Mouse (Mus musculus): ENCODE measurements around the gene Plac9a. TPM values are rescaled to one million over a fixed set of nuclear protein-coding genes. Genes with fewer than 3 reads are reported as not detected.
"Not testable (repeated sequence)": the region's sequence is repeated elsewhere in the genome, so short reads cannot be mapped to it uniquely, and the experiment has no call there.

Gene Plac9a
- polyA plus RNA-seq (2012; rRNA removed), result 7.8 and 11.0 TPM in 2 replicates

DNA sequence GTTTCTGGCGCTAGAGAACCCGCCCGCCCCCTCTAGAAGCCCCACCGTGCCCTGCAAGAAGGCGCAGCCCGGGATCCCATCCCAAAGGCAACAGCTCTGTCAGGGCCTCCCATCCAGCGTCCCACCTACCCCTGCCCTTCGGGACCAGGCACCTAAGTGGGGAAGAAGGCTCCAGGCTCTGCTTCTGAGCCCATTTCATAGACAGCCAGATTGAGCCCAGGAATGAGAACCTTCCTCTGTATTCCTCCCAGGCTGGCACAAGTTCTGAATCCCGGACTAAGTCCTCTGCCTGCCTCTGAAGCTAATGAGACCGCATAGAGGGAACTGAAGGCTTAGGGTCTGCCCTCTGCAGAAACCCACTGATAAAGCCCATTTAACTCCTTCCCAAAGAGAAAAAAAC, at the start of gene Plac9a:
Gene Plac9a, minus strand, starts transcription at position 101 of the 400 bp plus-strand sequence.
- DNase-seq; H3K4me3 ChIP-seq (replicated peaks; ENCODE audit: extremely low read depth, low read depth, low read length); H3K4me1 ChIP-seq (ENCODE audit: control insufficient read depth, insufficient read depth, low read length): not testable (repeated sequence)
- WGBS, result no CpG with 5 or more reads among the region's 10 CpGs

DNA sequence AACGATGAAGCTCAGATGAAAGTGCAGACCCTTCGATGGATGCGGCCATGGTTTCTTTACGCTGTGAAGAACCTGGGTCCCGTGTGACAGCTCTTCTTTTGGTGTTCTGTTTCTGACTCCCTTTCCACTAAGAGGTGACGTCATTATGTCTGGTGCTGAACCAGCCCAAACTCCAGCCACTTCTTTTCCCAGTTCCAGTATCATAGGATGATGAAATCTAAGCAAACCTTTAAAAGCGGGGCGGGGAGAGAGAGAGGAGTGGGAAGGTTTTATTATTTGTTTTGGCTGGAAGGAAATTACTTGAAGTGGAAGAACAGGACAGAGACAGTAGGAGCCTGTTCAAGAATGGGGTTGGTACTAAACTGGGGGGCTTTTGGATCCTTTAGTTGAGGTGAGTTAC, 35.1 kb upstream of the Plac9a start, which contains the start of gene Cphx1:
Gene Cphx1, plus strand, starts transcription at position 301 of the 400 bp plus-strand sequence.
- not testable (repeated sequence) for DNase-seq; H3K4me1 ChIP-seq (ENCODE audit: control insufficient read depth, insufficient read depth, low read length); H3K4me3 ChIP-seq (replicated peaks; ENCODE audit: extremely low read depth, low read depth, low read length)
- no CpG with 5 or more reads among the region's 8 CpGs for whole genome bisulfite sequencing

- no CpG with 5 or more reads among the region's 5 CpGs for WGBS
- not testable (repeated sequence) for DNase-seq; H3K4me1 ChIP-seq (ENCODE audit: control insufficient read depth, insufficient read depth, low read length); H3K4me3 ChIP-seq (replicated peaks; ENCODE audit: extremely low read depth, low read depth, low read length)
Measured at GRCm38 (mm10) chr14:25936867-25937630, 34.1 kb upstream of the Plac9a start.

GRCm38 (mm10) chr14:25927562-25927881, 24.6 kb upstream of the Plac9a start, which contains the start of gene Tmem254a:
Tmem254a (minus strand) TSS chr14:25927672.
- not testable (repeated sequence) for DNase-seq; H3K4me3 ChIP-seq (replicated peaks; ENCODE audit: extremely low read depth, low read depth, low read length); H3K4me1 ChIP-seq (ENCODE audit: control insufficient read depth, insufficient read depth, low read length)
- no CpG with 5 or more reads among the region's 10 CpGs for WGBS

DNA sequence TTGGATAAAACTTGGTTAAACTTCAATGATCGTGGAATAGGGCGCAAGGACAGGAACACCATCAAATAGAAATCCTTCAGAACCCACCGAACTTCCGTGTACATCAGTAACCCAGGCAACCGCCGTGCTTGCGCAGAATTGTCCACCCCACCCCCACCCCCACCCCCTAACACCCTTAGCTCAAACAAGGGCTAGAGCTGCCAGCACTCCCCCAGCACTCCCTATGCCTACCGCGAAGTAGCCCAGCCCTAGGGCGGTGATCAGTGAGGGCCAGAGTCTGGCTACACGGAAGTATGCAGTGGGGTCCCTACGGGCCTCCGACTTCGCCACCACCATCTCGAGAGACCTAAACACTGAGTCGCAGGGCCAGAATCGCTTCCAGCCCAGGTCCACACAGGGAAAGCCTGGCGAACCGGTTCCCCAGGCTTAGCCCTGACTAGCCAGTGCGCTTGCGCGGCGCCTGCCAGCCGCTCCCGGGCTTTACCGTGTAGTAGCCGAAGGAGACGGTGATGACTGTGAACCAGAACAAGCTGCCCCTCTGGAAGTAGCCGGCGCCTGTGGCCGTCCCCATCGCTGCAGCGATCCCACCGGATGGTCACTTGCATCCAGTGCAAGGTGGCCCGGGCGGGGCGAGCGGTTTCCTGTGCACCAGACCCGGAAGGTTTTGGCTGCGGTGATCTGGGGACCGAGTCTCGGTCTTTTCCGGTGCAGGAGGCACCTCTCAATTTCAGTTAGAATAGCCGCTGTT, 24.1 kb upstream of the Plac9a start:
- not testable (repeated sequence) for DNase-seq; H3K4me3 ChIP-seq (replicated peaks; ENCODE audit: extremely low read depth, low read depth, low read length); H3K4me1 ChIP-seq (ENCODE audit: control insufficient read depth, insufficient read depth, low read length)
- no CpG with 5 or more reads among the region's 44 CpGs for WGBS

DNA sequence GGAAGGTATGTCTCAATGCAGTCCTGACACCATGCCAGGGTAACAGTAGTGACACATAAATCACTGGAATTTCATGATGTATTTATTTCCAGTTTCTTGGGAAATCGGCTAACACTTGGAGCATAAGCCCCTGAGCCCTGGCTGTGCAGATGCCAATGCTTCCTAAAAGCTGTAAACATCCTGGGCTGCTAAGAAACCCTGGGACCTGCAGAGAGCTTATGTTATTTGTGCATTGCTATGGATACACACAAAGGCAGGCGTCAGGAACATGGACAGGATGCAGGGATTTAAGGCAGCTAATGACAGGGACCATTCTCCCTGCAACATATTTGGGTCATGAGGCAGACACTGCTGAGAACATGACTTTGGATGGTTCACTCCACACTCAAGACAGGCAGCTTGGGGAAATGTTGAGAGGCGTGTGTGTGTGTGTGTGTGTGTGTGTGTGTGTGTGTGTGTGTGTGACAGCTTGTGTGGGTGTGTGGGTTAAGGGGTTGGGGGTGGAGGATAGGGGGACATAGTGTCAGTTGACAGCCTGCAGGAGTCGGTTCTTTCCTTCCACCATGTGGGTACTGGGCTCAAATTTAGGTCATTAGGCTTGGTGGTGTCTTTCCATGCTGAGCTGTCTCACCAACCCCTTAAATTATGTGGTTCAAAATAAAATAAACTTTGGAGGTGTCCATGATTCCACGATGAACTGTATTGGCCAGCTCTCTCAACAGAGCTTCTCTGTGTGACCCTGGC, 15.7 kb upstream of the Plac9a start:
- not testable (repeated sequence) for DNase-seq; H3K4me3 ChIP-seq (replicated peaks; ENCODE audit: extremely low read depth, low read depth, low read length); H3K4me1 ChIP-seq (ENCODE audit: control insufficient read depth, insufficient read depth, low read length)
- whole genome bisulfite sequencing, result no CpG with 5 or more reads among the region's 5 CpGs

GRCm38 (mm10) chr14:25908976-25909375, 6.1 kb upstream of the Plac9a start:
- H3K4me1 ChIP-seq (ENCODE audit: control insufficient read depth, insufficient read depth, low read length); DNase-seq; H3K4me3 ChIP-seq (replicated peaks; ENCODE audit: extremely low read depth, low read depth, low read length): not testable (repeated sequence)
- WGBS, result no CpG with 5 or more reads among the region's 8 CpGs

- not testable (repeated sequence) for H3K4me1 ChIP-seq (ENCODE audit: control insufficient read depth, insufficient read depth, low read length); DNase-seq; H3K4me3 ChIP-seq (replicated peaks; ENCODE audit: extremely low read depth, low read depth, low read length)
- no CpG with 5 or more reads among the region's 9 CpGs for WGBS
Measured at GRCm38 (mm10) chr14:25907272-25907671, 4.4 kb upstream of the Plac9a start.

DNA sequence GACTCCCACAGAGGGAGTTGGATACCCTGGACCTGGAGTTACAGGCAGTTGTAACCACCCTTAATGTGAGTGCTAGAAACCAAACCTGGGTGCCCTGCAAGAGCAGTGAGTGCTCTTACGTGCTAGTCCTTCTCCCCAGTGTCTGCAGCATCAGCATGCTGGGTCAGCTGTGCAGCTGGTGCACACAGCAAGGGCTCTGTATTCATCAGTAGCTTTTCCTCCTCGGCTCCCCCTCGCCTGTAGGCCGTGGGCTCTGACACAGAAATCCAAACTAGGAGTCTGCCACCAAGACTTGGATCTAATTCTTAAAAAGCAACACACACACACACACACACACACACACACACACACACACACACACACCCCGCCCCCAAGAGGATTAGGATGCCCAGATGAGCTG, 2.3 kb upstream of the Plac9a start:
- 86% methylated on average over 1 of the region's 5 CpGs for WGBS
- not testable (repeated sequence) for DNase-seq; H3K4me1 ChIP-seq (ENCODE audit: control insufficient read depth, insufficient read depth, low read length); H3K4me3 ChIP-seq (replicated peaks; ENCODE audit: extremely low read depth, low read depth, low read length)

DNA sequence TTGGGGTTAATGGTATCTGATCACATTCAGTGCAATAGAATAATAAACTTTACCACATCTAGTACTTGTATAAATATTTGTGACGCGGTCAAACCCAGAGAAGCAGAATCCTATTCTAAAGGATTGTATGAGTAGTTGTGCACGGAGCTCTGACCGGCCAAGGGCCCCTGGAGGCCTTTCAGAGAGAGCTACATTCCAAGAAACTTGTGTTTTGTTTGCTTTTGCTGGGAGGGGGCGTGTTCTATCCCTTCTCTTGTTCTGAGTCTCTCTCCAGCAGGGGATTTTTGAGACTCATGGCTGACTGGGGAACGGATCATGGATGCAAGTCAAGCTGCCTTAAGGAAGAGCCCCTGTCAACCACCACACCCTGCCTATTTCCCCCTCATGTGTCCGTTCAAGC, 7.2 kb downstream of the Plac9a start:
- WGBS, result no CpG with 5 or more reads among the region's 7 CpGs
- H3K4me3 ChIP-seq (replicated peaks; ENCODE audit: extremely low read depth, low read depth, low read length); DNase-seq; H3K4me1 ChIP-seq (ENCODE audit: control insufficient read depth, insufficient read depth, low read length): not testable (repeated sequence)

DNA sequence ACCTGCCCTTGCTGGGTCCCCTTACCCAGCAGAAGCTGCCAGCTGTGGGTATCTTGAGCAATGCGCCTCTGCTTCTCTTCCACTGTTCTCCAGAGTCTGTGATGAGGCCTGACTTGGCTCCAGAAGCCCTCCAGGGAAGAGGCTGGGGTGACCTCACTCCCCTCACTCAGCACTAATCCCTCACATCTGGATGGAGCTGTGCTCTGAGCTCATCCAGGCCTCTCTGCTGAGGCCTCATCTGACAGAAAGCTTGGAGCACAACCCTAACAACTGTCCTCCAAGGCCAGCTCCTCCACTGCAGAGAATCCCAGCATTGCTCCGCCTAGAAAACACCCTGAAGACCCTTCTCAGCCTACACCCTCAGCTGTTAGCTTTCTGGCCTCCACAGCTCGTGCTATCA, 8.3 kb downstream of the Plac9a start:
- not testable (repeated sequence) for DNase-seq; H3K4me1 ChIP-seq (ENCODE audit: control insufficient read depth, insufficient read depth, low read length); H3K4me3 ChIP-seq (replicated peaks; ENCODE audit: extremely low read depth, low read depth, low read length)
- WGBS, result no CpG with 5 or more reads among the region's 3 CpGs

GRCm38 (mm10) chr14:25885886-25886285, 17.0 kb downstream of the Plac9a start:
- H3K4me3 ChIP-seq (replicated peaks; ENCODE audit: extremely low read depth, low read depth, low read length); DNase-seq; H3K4me1 ChIP-seq (ENCODE audit: control insufficient read depth, insufficient read depth, low read length): not testable (repeated sequence)
- no CpG with 5 or more reads among the region's 12 CpGs for WGBS

GRCm38 (mm10) chr14:25881769-25882168, 21.1 kb downstream of the Plac9a start:
- WGBS, result no CpG with 5 or more reads among the region's 9 CpGs
- not testable (repeated sequence) for H3K4me3 ChIP-seq (replicated peaks; ENCODE audit: extremely low read depth, low read depth, low read length); H3K4me1 ChIP-seq (ENCODE audit: control insufficient read depth, insufficient read depth, low read length); DNase-seq

DNA sequence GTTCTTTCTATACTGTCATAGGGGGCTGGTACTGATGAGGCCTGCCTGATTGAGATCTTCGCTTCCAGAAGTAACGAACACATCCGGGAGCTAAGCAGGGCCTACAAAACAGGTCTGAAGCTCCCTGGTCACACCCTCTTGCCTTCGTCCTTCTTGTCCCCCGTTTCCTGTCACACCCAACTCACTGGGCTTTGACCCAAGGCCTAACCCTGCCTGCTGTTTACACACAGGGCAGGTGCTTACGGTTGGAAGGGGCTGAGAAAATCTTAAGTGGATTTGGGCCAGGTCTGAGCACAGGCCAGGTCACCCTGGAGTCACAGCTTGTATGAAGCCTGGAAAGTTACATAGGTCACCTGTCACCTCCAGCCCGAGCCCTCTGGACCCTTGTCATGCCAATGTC, 26.3 kb downstream of the Plac9a start:
- H3K4me1 ChIP-seq (ENCODE audit: control insufficient read depth, insufficient read depth, low read length), result peaks cover 15% of the 10 kb centered on the region
- DNase-seq; H3K4me3 ChIP-seq (replicated peaks; ENCODE audit: extremely low read depth, low read depth, low read length): not testable (repeated sequence)
- WGBS, result no CpG with 5 or more reads among the region's 7 CpGs
